Mouse (Mus musculus) MEL (cell line): Measurements from ENCODE around the gene Rasal3. TPM values are rescaled to one million over a fixed set of nuclear protein-coding genes. Genes with fewer than 3 reads are reported as not detected.

ENCODE experiments used
- DNase-seq: peaks from one replicate; pipeline ENCODE4 v3.0.0; 2011; ENCODE audit warnings: low read depth, low spot score
- H3K27ac ChIP-seq: 2 replicates; pipeline ENCODE4 v1.5.1; 2012; ENCODE audit warnings: low read depth, mild to moderate bottlenecking, control low read depth, low read length, moderate library complexity; ENCODE audit not compliant: control insufficient read depth
- H3K27me3 ChIP-seq, 2 experiments: fragments of 150-350 bp in 1 of 2; sonication (generic) in 1 of 2; 2 replicates each; pipeline ENCODE4 v1.6.1; 2012; ENCODE audit warnings: low read length in 2 of 2, mild to moderate bottlenecking in 2 of 2, improper control_type of control experiment in 1 of 2, moderate library complexity in 1 of 2; ENCODE audit not compliant: insufficient read depth in 2 of 2, control insufficient read depth in 1 of 2
- H3K36me3 ChIP-seq, 2 experiments: 2 replicates each; pipeline ENCODE4 v1.6.1; 2012 to 2014; ENCODE audit warnings: low read length in 2 of 2, improper control_type of control experiment in 1 of 2, inconsistent platforms in 1 of 2, mild to moderate bottlenecking in 1 of 2; ENCODE audit not compliant: insufficient read depth in 2 of 2, control insufficient read depth in 1 of 2
- H3K4me1 ChIP-seq, 2 experiments: fragments of 150-350 bp in 1 of 2; sonication (generic) in 1 of 2; 2 replicates each; pipeline ENCODE4 v1.6.1; 2012; ENCODE audit warnings: low read length in 2 of 2, improper control_type of control experiment in 1 of 2, mild to moderate bottlenecking in 1 of 2; ENCODE audit not compliant: insufficient read depth in 2 of 2, control insufficient read depth in 1 of 2
- H3K4me3 ChIP-seq, 2 experiments: fragments of 150-350 bp in 1 of 2; sonication (generic) in 1 of 2; 2 replicates each; pipeline ENCODE4 v1.5.1; 2012; ENCODE audit warnings: low read depth in 2 of 2, low read length in 2 of 2, mild to moderate bottlenecking in 2 of 2, moderate library complexity in 2 of 2, control low read depth in 1 of 2, improper control_type of control experiment in 1 of 2; ENCODE audit not compliant: control insufficient read depth in 1 of 2, insufficient read depth in 1 of 2
- H3K79me2 ChIP-seq: 2 replicates; pipeline ENCODE4 v1.6.1; 2012; ENCODE audit warnings: mild to moderate bottlenecking, low read length, moderate library complexity; ENCODE audit not compliant: control insufficient read depth, poor library complexity, insufficient read depth
- H3K9ac ChIP-seq: 2 replicates; pipeline ENCODE4 v1.6.1; 2012; ENCODE audit warnings: low read depth, mild to moderate bottlenecking, control low read depth, low read length, moderate library complexity; ENCODE audit not compliant: control insufficient read depth, poor library complexity, severe bottlenecking
- H3K9me3 ChIP-seq: fragments of 150-350 bp; sonication (generic); replicated peaks from 2 replicates; pipeline ENCODE4 v1.6.1; 2012; ENCODE audit warnings: mild to moderate bottlenecking, low read length, improper control_type of control experiment, moderate library complexity; ENCODE audit not compliant: insufficient read depth
- E2F4 ChIP-seq: IDR thresholded peaks from 2 replicates; pipeline ENCODE4 v1.6.1; 2011; ENCODE audit warnings: low read depth, low read length, improper control_type of control experiment, borderline replicate concordance
- GABPA ChIP-seq: IDR thresholded peaks from 2 replicates; pipeline ENCODE4 v1.6.1; 2012; ENCODE audit warnings: low read depth, mild to moderate bottlenecking, inconsistent platforms, low read length, improper control_type of control experiment, moderate library complexity
- GATA1 ChIP-seq: IDR thresholded peaks from 2 replicates; pipeline ENCODE4 v1.6.1; 2011; ENCODE audit warnings: low read depth, low read length, improper control_type of control experiment
- HCFC1 ChIP-seq: IDR thresholded peaks from 2 replicates; pipeline ENCODE4 v1.6.1; 2012; ENCODE audit warnings: low read depth, mild to moderate bottlenecking, inconsistent platforms, low read length, improper control_type of control experiment, moderate library complexity
- JUND ChIP-seq: IDR thresholded peaks from 2 replicates; pipeline ENCODE4 v1.6.1; 2011; ENCODE audit warnings: low read depth, mild to moderate bottlenecking, improper control_type of control experiment, low read length
- KAT2A ChIP-seq: conservative IDR thresholded peaks from 2 replicates; pipeline ENCODE4 v1.6.1; 2012; ENCODE audit warnings: low read depth, low read length, improper control_type of control experiment, inconsistent platforms
- MAX ChIP-seq: IDR thresholded peaks from 2 replicates; pipeline ENCODE4 v1.6.1; 2011; ENCODE audit warnings: low read length, improper control_type of control experiment
- MEF2A ChIP-seq: IDR thresholded peaks from 2 replicates; pipeline ENCODE4 v1.6.1; 2014; ENCODE audit warnings: low read depth, mild to moderate bottlenecking, inconsistent platforms, low read length, improper control_type of control experiment; ENCODE audit not compliant: poor library complexity, insufficient replicate concordance, severe bottlenecking; ENCODE audit errors: extremely low read depth
- MYC ChIP-seq: IDR thresholded peaks from 2 replicates; pipeline ENCODE4 v1.6.1; 2011; ENCODE audit warnings: low read depth, mild to moderate bottlenecking, low read length, improper control_type of control experiment, moderate library complexity
- POLR2AphosphoS2 ChIP-seq: IDR thresholded peaks from 2 replicates; pipeline ENCODE4 v1.6.1; 2011; ENCODE audit warnings: low read length, improper control_type of control experiment
- RAD21 ChIP-seq: IDR thresholded peaks from 2 replicates; pipeline ENCODE4 v1.6.1; 2011; ENCODE audit warnings: mild to moderate bottlenecking, low read depth, low read length, improper control_type of control experiment
- RCOR1 ChIP-seq: IDR thresholded peaks from 2 replicates; pipeline ENCODE4 v1.6.1; 2012; ENCODE audit warnings: low read depth, mild to moderate bottlenecking, inconsistent platforms, low read length, improper control_type of control experiment
- TBP ChIP-seq: IDR thresholded peaks from 2 replicates; pipeline ENCODE4 v1.8.0; 2011; ENCODE audit warnings: low read depth, low read length, improper control_type of control experiment
- TCF12 ChIP-seq: IDR thresholded peaks from 2 replicates; pipeline ENCODE4 v1.6.1; 2014; ENCODE audit warnings: low read depth, mild to moderate bottlenecking, inconsistent platforms, low read length, improper control_type of control experiment, moderate library complexity
- ZNF384 ChIP-seq: IDR thresholded peaks from 2 replicates; pipeline ENCODE4 v1.6.1; 2012; ENCODE audit warnings: low read depth, mild to moderate bottlenecking, inconsistent platforms, low read length, improper control_type of control experiment
- polyA plus RNA-seq, 2 experiments: library from polyadenylated mRNA; stranded (reverse) in 1 of 2; unstranded in 1 of 2; fragments of >175 nt in 1 of 2; fragments of >200 nt in 1 of 2; gene quantifications; 2 replicates each; pipeline versions ENCODE4 v1.2.1 to v1.2.4; 2012; ENCODE audit warnings: low replicate concordance in 2 of 2, low read depth in 1 of 2; ENCODE audit not compliant: insufficient read length in 2 of 2, insufficient read depth in 1 of 2, missing spikeins in 1 of 2
- total RNA-seq: library from RNA; depleted of rRNA; stranded (reverse); fragments of 300-350 nt; gene quantifications from 2 replicates; pipeline ENCODE4 v1.2.3, GENCODE M21; 2012

Gene Rasal3
- total and polyA plus RNA-seq, 3 experiments, result 0.04 TPM; not detected in 1

GRCm38 (mm10) chr17:32358943-32359340 lies 44.4 kb downstream of the Rasal3 start:
- Histone ChIP-seq H3K9ac (no peak overlapping the region), H3K27ac (no peak overlapping the region), H3K9me3 (no peaks in the 10 kb centered on the region), H3K36me3 (peaks cover 6 to 7% of the 10 kb centered on the region in 2 experiments), H3K27me3 (no peaks in the 10 kb centered on the region), H3K4me1 (peaks cover 0 to 13% of the 10 kb centered on the region in 2 experiments; a peak in 3 of 4 replicates), H3K4me3 (no peak overlapping the region)
- DNase-seq, result no peak
- TF ChIP-seq E2F4 (no peak), TBP (no peak), MEF2A (no peak)
- TF ChIP-seq, all 39 proteins: peak for 0
- peaks cover 17% of the 10 kb centered on the region for H3K79me2 ChIP-seq

- no peak overlapping the region for H3K9ac ChIP-seq
- peak; percentile 30 for DNase-seq
- no peak overlapping the region for H3K27ac ChIP-seq
- peaks cover 6% of the 10 kb centered on the region in 2 experiments for H3K36me3 ChIP-seq
- peaks cover 0 to 10% of the 10 kb centered on the region in 2 experiments; a peak in 3 of 4 replicates for H3K4me1 ChIP-seq
- H3K79me2 ChIP-seq, result peaks cover 11% of the 10 kb centered on the region; the same call in 1 of the 2 replicates
- no peak overlapping the region for H3K4me3 ChIP-seq
- H3K27me3 ChIP-seq, result no peaks in the 10 kb centered on the region
- H3K9me3 ChIP-seq, result no peaks in the 10 kb centered on the region
- TF ChIP-seq TCF12, result no peak
- no peak for TF ChIP-seq GATA1
- no peak for TF ChIP-seq MYC
- TF ChIP-seq E2F4, result no peak
- TF ChIP-seq GABPA, result no peak
- TF ChIP-seq HCFC1, result no peak
- TF ChIP-seq POLR2AphosphoS2, result no peak
- no peak for TF ChIP-seq KAT2A
- no peak for TF ChIP-seq MAX
- TF ChIP-seq RCOR1, result no peak
- no peak for TF ChIP-seq ZNF384
- no peak for TF ChIP-seq JUND
- TF ChIP-seq RAD21, result no peak
- TF ChIP-seq, all 39 proteins: peak for 0
These were observed 45.0 kb downstream of the Rasal3 start for GRCm38 (mm10) chr17:32358192-32358942.
